Mouse (Mus musculus) liver, embryonic 14.5 days (tissue): ENCODE measurements at regions not wholly inside any gene's neighbourhood (a gene's known extent, or its start where the extent isn't known, plus 50 kb on each side); places are given as distances from the start of the nearest gene placed in this dataset.

Experiments
- CTCF ChIP-seq: IDR thresholded peaks from 2 replicates; pipeline ENCODE4 v1.5.1; 2016; ENCODE audit warnings: antibody characterized with exemption, low read depth, control low read depth
- EP300 ChIP-seq: IDR thresholded peaks from 2 replicates; pipeline ENCODE4 v1.6.1; 2016; ENCODE audit warnings: antibody characterized with exemption, low read depth

DNA sequence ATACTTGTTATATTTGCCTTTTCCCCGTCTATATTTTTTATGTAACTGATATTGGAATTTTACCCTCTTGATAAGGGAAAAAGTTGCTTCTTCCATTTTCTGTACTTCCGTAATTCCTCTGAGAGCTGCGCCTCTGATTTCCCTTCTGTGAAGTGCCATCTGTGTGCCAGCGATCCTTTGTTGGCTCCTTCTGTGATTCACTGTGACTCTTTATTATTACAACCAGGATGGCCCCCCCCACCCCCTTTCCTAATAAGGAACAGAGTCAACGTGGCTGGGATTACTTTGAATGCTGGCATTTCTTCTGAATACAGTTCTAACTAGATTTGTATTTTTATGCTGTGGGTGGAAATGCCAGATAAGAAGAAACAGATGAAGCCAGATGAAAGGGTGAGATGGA lies 602.9 kb upstream of the Fam92a start:
- no peak for TF ChIP-seq CTCF
- TF ChIP-seq EP300: no peak
